Mouse (Mus musculus) heart, embryonic 12.5 days (tissue): Measurements from ENCODE around the gene Brpf1. TPM values are rescaled to one million over a fixed set of nuclear protein-coding genes. Genes with fewer than 3 reads are reported as not detected.
A peak's percentile ranks its signal among the peaks of the same experiment; 100 is the strongest.

Source experiments
- ATAC-seq: fragments of 200-750 bp; cut with Nextera tagmentation; 2 replicates; pipeline ENCODE4 v1.8.0; 2017; ENCODE audit warnings: moderate TSS enrichment, moderate library complexity; ENCODE audit not compliant: insufficient number of reproducible peaks, low FRiP score
- H3K27ac ChIP-seq: fragments of 300-500 bp; sonication (generic); 2 replicates; pipeline ENCODE4 v1.5.1; 2016; ENCODE audit warnings: mild to moderate bottlenecking, moderate library complexity; ENCODE audit not compliant: poor library complexity, severe bottlenecking
- H3K27me3 ChIP-seq: fragments of 300-500 bp; sonication (generic); replicated peaks from 2 replicates; pipeline ENCODE4 v1.6.1; 2016; ENCODE audit warnings: mild to moderate bottlenecking, moderate library complexity
- H3K36me3 ChIP-seq: fragments of 300-500 bp; sonication (generic); 2 replicates; pipeline ENCODE4 v1.6.1; 2016; ENCODE audit warnings: mild to moderate bottlenecking, moderate library complexity
- H3K4me1 ChIP-seq: fragments of 300-500 bp; sonication (generic); replicated peaks from 2 replicates; pipeline ENCODE4 v1.6.1; 2016; ENCODE audit warnings: mild to moderate bottlenecking
- H3K4me2 ChIP-seq: fragments of 300-500 bp; sonication (generic); 2 replicates; pipeline ENCODE4 v1.6.1; 2016; ENCODE audit warnings: mild to moderate bottlenecking, moderate library complexity
- H3K4me3 ChIP-seq: fragments of 300-500 bp; sonication (generic); 2 replicates; pipeline ENCODE4 v1.5.1; 2016; ENCODE audit warnings: mild to moderate bottlenecking
- H3K9ac ChIP-seq: fragments of 300-500 bp; sonication (generic); 2 replicates; pipeline ENCODE4 v1.6.1; 2016; ENCODE audit warnings: mild to moderate bottlenecking, moderate library complexity
- H3K9me3 ChIP-seq: fragments of 300-500 bp; sonication (generic); replicated peaks from 2 replicates; pipeline ENCODE4 v1.6.1; 2016; ENCODE audit warnings: mild to moderate bottlenecking, moderate library complexity
- WGBS: fragments of 180-500 bp; shearing (Covaris S2); methylation state at CpG from one replicate; pipeline ENCODE4 v1.1.7; 2016; 5-methylcytosine and 5-hydroxymethylcytosine counted together
- polyA plus RNA-seq: library from polyadenylated mRNA; unstranded; fragments of >200 nt; fragmentation: Nextera tagmentation; extraction: Ambion mirVana; gene quantifications from 2 replicates; pipeline ENCODE4 v1.2.1, GENCODE M21; 2016

The Brpf1 gene
- polyA plus RNA-seq, 1 experiment from 2014 or later: 16.2 TPM

- WGBS: 13% methylated on average over 6 of the region's 6 CpGs
- H3K27ac ChIP-seq: no peak overlapping the region
- no peak for ATAC-seq
- H3K9me3 ChIP-seq: no peaks in the 10 kb centered on the region
- H3K36me3 ChIP-seq: peaks cover 6% of the 10 kb centered on the region; the same call in 1 of the 2 replicates
- H3K27me3 ChIP-seq: peaks cover 51% of the 10 kb centered on the region
- no peak overlapping the region for H3K4me2 ChIP-seq
- no peak overlapping the region for H3K4me3 ChIP-seq
- H3K9ac ChIP-seq: no peak overlapping the region
- peaks cover 6% of the 10 kb centered on the region for H3K4me1 ChIP-seq
These were observed 23.4 kb upstream of the Brpf1 start for GRCm38 (mm10) chr6:113283500-113283899.

DNA sequence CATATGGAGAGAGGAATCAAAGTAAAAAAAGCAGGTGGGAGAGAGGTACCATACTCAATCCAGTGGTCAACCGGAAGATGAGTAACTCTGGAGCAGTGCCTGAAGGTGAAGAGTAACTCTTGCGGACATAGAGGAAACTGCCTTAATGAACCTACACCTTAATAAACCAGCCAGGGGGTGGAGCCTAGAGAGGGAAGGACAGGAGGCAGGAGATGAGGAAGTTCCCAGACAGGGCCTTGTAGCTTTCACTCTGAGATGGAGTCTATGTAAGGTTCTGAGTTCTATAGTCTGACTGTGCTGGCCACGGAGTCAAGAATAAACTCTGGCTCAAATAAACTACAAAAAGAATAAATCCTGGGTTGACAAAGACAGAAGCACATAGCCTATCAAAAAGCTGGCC is 22.0 kb upstream of the Brpf1 start:
- peaks cover 5% of the 10 kb centered on the region; the same call in 1 of the 2 replicates for H3K36me3 ChIP-seq
- no peak overlapping the region for H3K4me2 ChIP-seq
- H3K27ac ChIP-seq: no peak overlapping the region
- H3K4me3 ChIP-seq: no peak overlapping the region
- peaks cover 6% of the 10 kb centered on the region for H3K4me1 ChIP-seq
- no peak overlapping the region for H3K9ac ChIP-seq
- H3K9me3 ChIP-seq: no peaks in the 10 kb centered on the region
- 68% methylated on average over 3 of the region's 3 CpGs for WGBS
- peaks cover 51% of the 10 kb centered on the region for H3K27me3 ChIP-seq
- ATAC-seq: no peak

- no peak overlapping the region for H3K4me3 ChIP-seq
- H3K4me2 ChIP-seq: no peak overlapping the region
- H3K4me1 ChIP-seq: peaks cover 6% of the 10 kb centered on the region
- H3K36me3 ChIP-seq: no peaks in the 10 kb centered on the region
- 67% methylated on average over 1 of the region's 1 CpGs for WGBS
- H3K9me3 ChIP-seq: no peaks in the 10 kb centered on the region
- no peak overlapping the region for H3K27ac ChIP-seq
- peaks cover 51% of the 10 kb centered on the region for H3K27me3 ChIP-seq
- no peak for ATAC-seq
- no peak overlapping the region for H3K9ac ChIP-seq
These were observed 20.6 kb upstream of the Brpf1 start for GRCm38 (mm10) chr6:113286316-113286715.

DNA sequence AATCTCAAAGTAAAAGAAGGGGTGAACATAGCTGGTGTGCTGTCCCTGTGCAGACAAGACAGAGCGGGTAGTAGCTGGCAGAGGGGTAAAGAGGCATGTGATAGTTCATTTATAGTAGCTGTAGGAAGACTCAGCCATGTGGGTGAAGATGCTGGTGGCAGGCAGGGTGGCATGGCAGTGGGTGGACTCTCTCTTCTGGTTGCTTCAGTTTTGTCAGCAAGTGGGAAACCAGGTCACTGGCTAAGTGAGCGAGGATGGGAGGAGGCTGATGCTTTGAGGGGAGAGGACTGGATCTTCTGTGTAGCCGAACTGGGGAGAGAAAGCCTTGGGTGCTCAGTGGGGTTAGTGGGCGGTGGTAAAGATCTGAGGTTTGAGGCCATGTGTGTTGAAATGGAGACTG is 19.7 kb upstream of the Brpf1 start:
- H3K9me3 ChIP-seq: no peaks in the 10 kb centered on the region
- peaks cover 4% of the 10 kb centered on the region for H3K4me1 ChIP-seq
- H3K9ac ChIP-seq: no peak overlapping the region
- H3K4me2 ChIP-seq: no peak overlapping the region
- H3K27ac ChIP-seq: no peak overlapping the region
- H3K27me3 ChIP-seq: peaks cover 43% of the 10 kb centered on the region
- no peaks in the 10 kb centered on the region for H3K36me3 ChIP-seq
- WGBS: 57% methylated on average over 4 of the region's 4 CpGs
- H3K4me3 ChIP-seq: no peak overlapping the region
- ATAC-seq: no peak

GRCm38 (mm10) chr6:113289346-113289745 is 17.6 kb upstream of the Brpf1 start:
- H3K9ac ChIP-seq: no peak overlapping the region
- no peaks in the 10 kb centered on the region for H3K36me3 ChIP-seq
- H3K9me3 ChIP-seq: no peaks in the 10 kb centered on the region
- peaks cover 22% of the 10 kb centered on the region for H3K27me3 ChIP-seq
- no peaks in the 10 kb centered on the region for H3K4me1 ChIP-seq
- no peak for ATAC-seq
- H3K4me3 ChIP-seq: no peak overlapping the region
- H3K27ac ChIP-seq: no peak overlapping the region
- no peak overlapping the region for H3K4me2 ChIP-seq
- WGBS: 84% methylated on average over 15 of the region's 15 CpGs

DNA sequence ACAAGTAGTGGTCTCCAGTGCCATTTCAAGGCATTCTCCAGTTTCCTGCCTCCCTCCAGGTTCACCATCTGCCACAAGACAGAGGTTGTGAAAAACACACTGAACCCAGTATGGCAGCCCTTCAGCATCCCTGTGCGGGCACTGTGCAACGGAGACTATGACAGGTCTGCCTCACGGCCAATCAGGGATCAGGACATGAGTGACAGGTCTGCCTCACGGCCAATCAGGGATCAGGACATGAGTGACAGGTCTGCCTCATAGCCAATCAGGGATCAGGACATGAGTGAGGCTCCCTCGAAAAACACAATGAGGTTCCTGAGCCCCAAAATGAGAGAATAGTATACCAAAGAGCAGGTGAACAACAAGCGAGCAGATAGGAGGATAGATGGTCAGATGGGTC is 16.6 kb upstream of the Brpf1 start:
- no peak overlapping the region for H3K4me2 ChIP-seq
- H3K27ac ChIP-seq: no peak overlapping the region
- H3K36me3 ChIP-seq: no peaks in the 10 kb centered on the region
- H3K4me1 ChIP-seq: no peaks in the 10 kb centered on the region
- peaks cover 12% of the 10 kb centered on the region for H3K27me3 ChIP-seq
- no peak overlapping the region for H3K4me3 ChIP-seq
- H3K9me3 ChIP-seq: no peaks in the 10 kb centered on the region
- H3K9ac ChIP-seq: no peak overlapping the region
- ATAC-seq: no peak
- WGBS: 63% methylated on average over 6 of the region's 6 CpGs

- no peak overlapping the region for H3K4me2 ChIP-seq
- no peaks in the 10 kb centered on the region for H3K9me3 ChIP-seq
- ATAC-seq: no peak
- no peaks in the 10 kb centered on the region for H3K4me1 ChIP-seq
- no peak overlapping the region for H3K9ac ChIP-seq
- no peak overlapping the region for H3K27ac ChIP-seq
- H3K27me3 ChIP-seq: no peaks in the 10 kb centered on the region
- H3K36me3 ChIP-seq: no peaks in the 10 kb centered on the region
- WGBS: 44% methylated on average over 5 of the region's 5 CpGs
- H3K4me3 ChIP-seq: no peak overlapping the region
These were observed 14.0 kb upstream of the Brpf1 start for GRCm38 (mm10) chr6:113292938-113293337.

DNA sequence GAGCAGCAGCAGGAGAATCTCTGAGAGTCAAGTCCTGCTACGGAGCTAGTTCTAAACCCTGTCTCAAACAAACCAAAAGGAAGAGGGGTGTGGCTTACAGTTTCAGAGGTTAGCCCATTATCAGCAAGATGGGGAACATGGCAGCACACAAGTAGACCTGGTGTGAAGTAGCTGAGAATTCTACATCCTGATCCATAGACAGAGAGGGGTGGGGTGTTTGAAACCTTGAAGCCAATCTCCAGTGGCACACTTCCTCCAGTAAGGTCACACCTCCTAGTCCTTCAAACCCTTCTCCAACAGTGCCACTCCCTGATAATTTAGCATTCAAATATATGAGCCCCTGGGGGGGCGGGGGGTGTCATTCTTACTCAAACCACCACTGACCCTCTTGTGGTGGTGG is 10.9 kb upstream of the Brpf1 start:
- H3K4me3 ChIP-seq: no peak overlapping the region
- ATAC-seq: no peak
- H3K9ac ChIP-seq: no peak overlapping the region
- no peaks in the 10 kb centered on the region for H3K4me1 ChIP-seq
- 62% methylated on average over 2 of the region's 2 CpGs for WGBS
- H3K9me3 ChIP-seq: no peaks in the 10 kb centered on the region
- H3K27ac ChIP-seq: no peak overlapping the region
- H3K4me2 ChIP-seq: no peak overlapping the region
- no peaks in the 10 kb centered on the region for H3K27me3 ChIP-seq
- no peaks in the 10 kb centered on the region for H3K36me3 ChIP-seq

GRCm38 (mm10) chr6:113296639-113297038 is 10.3 kb upstream of the Brpf1 start:
- no peak overlapping the region for H3K9ac ChIP-seq
- no peak for ATAC-seq
- no peak overlapping the region for H3K27ac ChIP-seq
- no peak overlapping the region for H3K4me2 ChIP-seq
- H3K36me3 ChIP-seq: no peaks in the 10 kb centered on the region
- WGBS: 68% methylated on average over 4 of the region's 4 CpGs
- no peaks in the 10 kb centered on the region for H3K9me3 ChIP-seq
- H3K4me1 ChIP-seq: no peaks in the 10 kb centered on the region
- H3K4me3 ChIP-seq: no peak overlapping the region
- no peaks in the 10 kb centered on the region for H3K27me3 ChIP-seq

DNA sequence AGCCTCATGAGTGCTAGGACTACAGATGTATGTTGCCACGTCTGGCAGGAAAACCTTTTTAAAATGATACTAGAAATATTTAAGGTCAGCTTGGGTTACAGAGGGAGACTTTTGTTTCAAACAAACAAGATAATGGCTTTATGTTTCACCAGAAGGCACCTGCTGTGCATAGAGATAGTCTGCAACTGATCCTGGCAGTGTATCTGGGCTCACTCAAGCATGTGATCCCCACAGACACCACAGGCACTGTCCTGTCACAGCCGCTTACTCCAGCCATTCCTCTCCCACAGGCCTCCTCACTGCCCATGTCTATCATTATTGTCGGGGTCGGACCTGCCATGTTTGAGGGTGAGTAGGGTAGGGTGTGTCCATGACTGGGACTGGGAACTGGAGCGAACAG is 5.6 kb upstream of the Brpf1 start:
- Histone ChIP-seq H3K27ac (no peak overlapping the region), H3K27me3 (no peaks in the 10 kb centered on the region), H3K4me3 (no peak overlapping the region), H3K36me3 (no peaks in the 10 kb centered on the region), H3K4me1 (0 out of 2 replicates have a peak, but pooled peaks cover 4% of the 10 kb centered on the region), H3K4me2 (no peak overlapping the region), H3K9ac (no peak overlapping the region), H3K9me3 (no peaks in the 10 kb centered on the region)
- 76% methylated on average over 5 of the region's 5 CpGs for WGBS
- ATAC-seq: no peak

GRCm38 (mm10) chr6:113302258-113302657 is 4.7 kb upstream of the Brpf1 start:
- Histone ChIP-seq H3K4me1 (0 out of 2 replicates have a peak, but pooled peaks cover 4% of the 10 kb centered on the region), H3K9me3 (no peaks in the 10 kb centered on the region), H3K27ac (no peak overlapping the region), H3K4me3 (no peak overlapping the region), H3K36me3 (no peaks in the 10 kb centered on the region), H3K4me2 (no peak overlapping the region), H3K27me3 (no peaks in the 10 kb centered on the region), H3K9ac (0 out of 2 replicates have a peak overlapping the region, but pooled peaks have one; percentile 21)
- WGBS: 22% methylated on average over 3 of the region's 3 CpGs
- ATAC-seq: no peak

DNA sequence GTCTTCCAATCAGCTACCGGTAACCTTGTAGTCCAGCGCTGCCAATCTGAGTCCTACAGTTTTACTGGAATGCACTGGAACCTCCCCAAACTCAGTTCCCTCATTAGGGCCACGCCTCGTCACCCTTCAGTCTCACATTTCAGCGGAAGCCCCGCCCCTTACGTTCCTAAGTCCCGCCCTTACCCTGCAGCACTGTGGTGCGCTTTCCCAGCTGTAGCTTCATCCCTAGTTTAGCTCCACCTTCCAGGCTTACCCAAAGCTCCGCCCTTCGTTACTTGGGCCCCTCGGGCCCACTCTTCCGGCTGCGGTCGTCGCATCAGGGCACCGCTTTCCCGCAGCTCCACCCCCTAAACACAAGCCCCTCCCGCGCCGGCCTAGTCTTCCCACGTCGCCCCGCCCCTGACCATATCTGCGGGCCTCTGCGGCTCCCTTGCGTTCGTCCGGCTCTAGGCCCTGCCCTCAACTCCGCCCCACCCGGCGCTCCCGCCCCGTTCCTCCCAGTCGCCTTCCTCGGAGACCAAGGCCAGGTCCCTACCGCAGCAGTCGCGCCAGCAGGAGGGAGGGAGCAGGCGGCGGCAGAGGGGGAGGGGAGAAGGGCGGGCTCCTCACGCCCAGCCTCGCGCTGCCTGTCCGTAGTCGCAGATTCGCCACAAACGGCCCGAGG is 483 bp upstream of the Brpf1 start:
- peak overlapping the region; percentile 96 for H3K9ac ChIP-seq
- H3K4me3 ChIP-seq: peak overlapping the region; percentile 93
- no peaks in the 10 kb centered on the region for H3K9me3 ChIP-seq
- peaks cover 26% of the 10 kb centered on the region for H3K4me1 ChIP-seq
- H3K36me3 ChIP-seq: peaks cover 15% of the 10 kb centered on the region
- H3K27ac ChIP-seq: peak overlapping the region; percentile 97
- ATAC-seq: peak; percentile 97
- under 1% methylated on average over 50 of the region's 50 CpGs for WGBS
- H3K4me2 ChIP-seq: peak overlapping the region; percentile 90
- no peaks in the 10 kb centered on the region for H3K27me3 ChIP-seq
